Mouse (Mus musculus): Measurements from ENCODE around the gene Chml. TPM values are rescaled to one million over a fixed set of nuclear protein-coding genes. Genes with fewer than 3 reads are reported as not detected.

Gene Chml
- total RNA-seq, 1 experiment from 2014 or later: 11.2 TPM

DNA sequence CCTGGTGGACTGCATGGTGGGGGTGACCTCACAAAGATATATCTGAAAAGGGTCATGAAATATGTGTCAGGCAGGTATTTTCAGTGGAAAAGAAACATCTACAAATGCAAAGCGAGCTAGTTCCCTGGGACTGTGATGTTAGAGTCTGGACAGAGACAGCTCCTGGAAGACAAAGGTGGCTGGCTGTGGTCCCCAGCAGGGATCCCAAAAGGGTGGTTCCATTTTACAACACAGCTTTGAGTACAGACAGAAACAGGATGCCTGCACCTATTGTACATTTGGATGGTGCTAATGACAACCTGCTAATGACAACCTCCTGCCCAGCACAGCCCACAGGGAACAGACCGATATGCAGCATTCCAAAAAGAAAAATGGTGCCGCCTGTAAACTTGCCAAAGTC is 23.2 kb downstream of the Chml start:
- no peak for ATAC-seq (replicated peaks; ENCODE audit: insufficient number of reproducible peaks, low FRiP score, low TSS enrichment, poor library complexity, severe bottlenecking)

DNA sequence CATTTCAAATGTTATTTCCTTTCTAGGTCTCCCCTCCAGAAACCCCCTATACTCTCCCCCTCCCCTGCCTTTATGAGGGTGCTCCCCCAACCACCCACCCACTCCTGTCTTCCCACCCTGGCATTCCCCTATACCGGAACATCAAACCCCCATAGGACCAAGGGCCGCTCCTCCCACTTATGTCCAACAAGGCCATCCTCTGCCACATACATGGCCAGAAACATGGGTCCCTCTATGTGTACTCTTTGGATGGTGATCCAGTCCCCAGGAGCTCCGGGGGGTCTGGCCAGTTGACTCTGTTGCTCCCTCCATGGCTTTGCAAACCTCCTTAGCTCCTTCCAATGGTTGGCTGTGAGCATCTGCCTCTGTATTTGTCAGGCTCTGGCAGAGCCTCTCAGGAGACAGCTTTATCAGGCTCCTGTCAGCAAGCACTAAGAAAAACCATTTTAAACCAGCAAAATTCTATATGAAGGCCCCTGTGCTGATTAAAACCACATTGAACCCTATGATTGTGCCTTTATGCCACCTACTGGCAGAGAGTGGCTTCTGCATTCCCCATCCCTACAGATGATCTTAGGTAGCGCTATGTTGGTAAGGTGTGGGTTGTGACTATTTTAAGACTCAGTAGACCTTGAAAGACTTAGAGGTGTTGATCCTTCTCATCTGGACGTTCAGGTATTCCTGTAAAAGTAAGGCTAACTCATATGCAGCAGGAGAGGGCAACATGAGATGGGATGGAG is 23.9 kb downstream of the Chml start:
- peak; percentile 64; the same call in 1 of the 2 replicates for ATAC-seq (replicated peaks; ENCODE audit: insufficient number of reproducible peaks, low FRiP score, low TSS enrichment, poor library complexity, severe bottlenecking)

DNA sequence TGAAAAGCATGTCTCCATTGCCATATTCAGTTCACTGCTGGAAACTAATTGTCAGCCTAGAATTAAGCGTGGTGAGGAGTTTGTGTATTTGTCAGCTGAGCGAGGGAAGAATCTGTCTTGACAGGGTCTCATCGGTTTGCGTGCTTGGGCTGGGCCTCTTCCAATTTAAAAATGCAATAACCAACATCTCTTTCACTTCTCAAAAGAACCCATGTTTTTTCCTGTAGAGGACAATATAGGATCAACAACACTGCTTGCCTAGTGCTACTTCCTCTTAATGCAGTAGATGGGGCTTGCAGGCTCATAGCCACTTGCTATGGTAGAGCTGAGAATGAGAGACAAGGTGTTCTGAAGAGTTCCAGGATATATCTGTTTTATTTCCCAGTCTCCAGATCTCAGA is 32.8 kb downstream of the Chml start:
- ATAC-seq (replicated peaks; ENCODE audit: insufficient number of reproducible peaks, low FRiP score, low TSS enrichment, poor library complexity, severe bottlenecking): 0 out of 2 replicates have a peak, but pooled peaks have one; percentile 49

DNA sequence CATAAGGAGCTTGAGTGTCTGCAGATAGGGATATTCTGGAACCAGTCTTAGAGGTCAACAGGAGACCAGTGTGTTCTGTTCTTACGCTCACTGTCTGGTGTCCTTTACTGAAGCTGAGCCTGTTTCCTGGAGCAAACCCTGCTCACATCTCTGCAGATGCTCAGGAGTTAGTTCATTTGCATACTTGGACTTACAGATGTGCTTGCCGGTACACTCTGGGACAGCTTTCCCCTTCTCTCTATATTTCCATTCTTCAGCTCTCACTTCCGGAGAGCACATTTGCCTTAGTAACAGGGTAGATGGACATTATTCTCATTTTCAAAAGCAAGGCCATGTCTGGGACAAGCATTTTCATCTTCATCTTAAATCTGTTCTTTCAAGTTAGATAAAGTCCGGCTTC is 44.1 kb downstream of the Chml start:
- ATAC-seq (replicated peaks; ENCODE audit: insufficient number of reproducible peaks, low FRiP score, low TSS enrichment, poor library complexity, severe bottlenecking): no peak

DNA sequence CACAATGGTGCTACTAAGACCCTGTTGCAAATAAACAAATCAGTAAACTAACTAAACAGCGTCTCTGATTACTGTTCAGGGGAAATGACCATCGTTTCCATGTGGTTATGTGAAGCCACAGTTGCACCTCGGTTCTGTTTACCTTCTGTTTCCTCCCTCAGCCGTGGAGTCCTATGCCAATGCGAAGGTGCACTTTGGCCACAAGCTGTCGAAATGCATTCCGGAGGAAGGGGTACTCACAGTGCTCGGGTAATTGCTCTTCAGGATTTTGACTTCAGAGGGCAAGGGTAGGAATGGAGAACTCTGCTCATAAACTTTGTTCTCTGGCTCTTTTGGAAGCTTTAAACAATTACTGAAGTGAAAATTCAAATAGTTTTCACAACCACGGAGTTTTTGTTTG is 45.7 kb downstream of the Chml start:
- no peak for ATAC-seq (replicated peaks; ENCODE audit: insufficient number of reproducible peaks, low FRiP score, low TSS enrichment, poor library complexity, severe bottlenecking)

DNA sequence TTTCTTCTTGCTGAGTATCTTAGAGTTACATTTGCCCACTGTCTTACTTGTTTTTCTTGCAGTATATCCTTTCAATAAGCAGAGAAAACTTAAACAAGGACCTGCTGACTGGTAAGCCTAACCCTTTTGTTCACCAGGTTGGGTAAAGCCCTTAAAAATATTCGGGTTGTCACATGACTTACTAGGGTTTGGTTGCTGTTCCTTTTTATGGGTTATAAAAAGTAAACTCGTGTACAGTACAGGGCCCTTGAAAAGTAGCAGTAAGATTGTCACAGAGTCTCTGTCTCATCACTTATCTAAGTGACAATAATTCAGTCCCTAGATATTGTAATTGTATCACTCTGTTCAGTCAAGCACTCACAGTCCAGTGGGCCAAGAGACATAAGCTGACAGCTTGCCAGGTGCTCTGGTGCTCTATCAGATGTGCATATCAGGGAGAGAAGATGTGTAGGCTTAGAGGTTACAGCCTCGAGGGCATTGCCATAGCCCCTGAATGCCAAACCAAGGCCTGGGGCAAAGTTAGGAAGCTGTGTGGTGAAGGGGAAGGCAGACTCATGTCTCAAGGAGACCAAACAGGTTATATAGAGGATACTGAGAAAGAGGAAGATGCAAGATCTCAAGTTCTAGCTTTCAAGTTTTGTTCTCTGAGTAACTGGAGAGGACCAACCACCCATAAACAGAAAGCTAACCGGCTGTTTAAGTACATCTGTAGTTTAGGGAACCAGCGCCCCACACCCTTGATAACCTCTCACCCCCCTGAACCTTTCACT is 49.0 kb downstream of the Chml start:
- 0 out of 2 replicates have a peak, but pooled peaks have one; percentile 37 for ATAC-seq (replicated peaks; ENCODE audit: insufficient number of reproducible peaks, low FRiP score, low TSS enrichment, poor library complexity, severe bottlenecking)

DNA sequence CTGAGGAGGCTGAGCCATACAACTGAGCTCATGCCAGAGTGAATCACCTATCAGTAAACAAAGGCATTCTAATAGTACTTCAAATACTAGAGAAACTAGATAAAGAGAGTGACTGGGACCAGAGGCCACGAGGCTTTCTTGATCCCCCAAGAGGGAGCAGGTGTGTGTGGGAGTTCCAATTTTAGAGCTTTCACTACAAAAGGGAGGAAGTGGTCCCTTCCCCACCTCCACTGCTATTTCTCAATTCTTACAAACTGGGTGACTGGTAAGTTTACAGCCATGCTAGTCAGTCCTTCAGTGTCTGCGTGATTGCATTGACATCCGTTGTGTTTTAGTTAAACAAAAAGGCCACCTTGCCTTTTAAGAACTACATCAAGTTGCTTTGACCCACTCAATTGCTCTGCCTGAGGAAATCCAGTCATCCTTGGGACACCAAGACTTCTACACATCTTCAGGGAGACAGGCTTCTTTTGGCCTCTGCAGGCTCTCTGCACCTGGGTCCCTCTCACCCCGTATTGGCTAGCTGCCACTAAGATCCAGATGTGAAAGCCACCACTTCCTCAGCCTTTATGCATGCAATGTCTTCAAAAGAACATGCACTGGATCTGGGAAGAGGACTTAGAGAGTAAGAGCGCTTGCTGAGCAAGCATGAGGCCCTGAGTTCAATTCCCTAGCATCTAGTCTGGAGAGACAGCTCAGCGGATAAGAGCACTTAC is 52.1 kb downstream of the Chml start:
- no peak; the same call in 1 of the 2 replicates for ATAC-seq (replicated peaks; ENCODE audit: insufficient number of reproducible peaks, low FRiP score, low TSS enrichment, poor library complexity, severe bottlenecking)

DNA sequence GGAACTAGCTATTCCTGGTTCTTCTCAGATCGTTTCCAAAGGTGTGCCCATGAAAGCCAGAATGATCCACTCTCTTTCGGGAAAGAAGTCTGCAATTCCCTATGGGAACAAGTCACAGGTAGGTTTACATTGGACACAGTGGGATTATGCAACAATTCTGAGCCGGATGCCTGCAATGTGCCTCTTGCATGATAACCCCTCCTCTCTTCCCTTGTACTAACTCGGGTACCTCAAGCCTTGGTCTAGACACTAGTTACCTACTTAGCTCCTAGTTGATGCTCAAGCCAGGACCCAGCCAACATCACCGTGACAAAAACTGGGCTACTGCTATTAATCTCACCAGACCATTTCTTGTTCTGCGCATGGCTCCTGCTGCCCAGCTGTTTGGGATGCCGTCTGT is 53.6 kb downstream of the Chml start:
- no peak for ATAC-seq (replicated peaks; ENCODE audit: insufficient number of reproducible peaks, low FRiP score, low TSS enrichment, poor library complexity, severe bottlenecking)

DNA sequence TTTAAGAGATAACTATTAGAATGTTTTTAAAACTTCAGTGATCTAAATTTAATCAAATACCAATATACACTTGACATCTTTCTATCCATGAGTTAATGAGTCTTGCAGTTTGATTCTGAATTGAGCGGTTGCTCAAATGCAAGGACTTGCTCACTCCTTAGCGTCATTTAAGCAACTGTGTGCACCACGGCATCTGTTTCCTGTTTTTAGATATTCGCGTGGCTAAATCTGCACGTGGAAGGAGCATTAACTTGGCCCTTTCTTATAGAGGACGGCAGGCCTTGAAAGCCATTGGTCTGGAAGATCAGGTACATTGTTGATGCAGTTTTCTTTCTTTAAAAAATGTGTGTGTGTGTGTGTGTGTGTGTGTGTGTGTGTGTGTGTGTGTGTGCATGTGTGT is 55.0 kb downstream of the Chml start:
- 0 out of 2 replicates have a peak, but pooled peaks have one; percentile 33 for ATAC-seq (replicated peaks; ENCODE audit: insufficient number of reproducible peaks, low FRiP score, low TSS enrichment, poor library complexity, severe bottlenecking)

DNA sequence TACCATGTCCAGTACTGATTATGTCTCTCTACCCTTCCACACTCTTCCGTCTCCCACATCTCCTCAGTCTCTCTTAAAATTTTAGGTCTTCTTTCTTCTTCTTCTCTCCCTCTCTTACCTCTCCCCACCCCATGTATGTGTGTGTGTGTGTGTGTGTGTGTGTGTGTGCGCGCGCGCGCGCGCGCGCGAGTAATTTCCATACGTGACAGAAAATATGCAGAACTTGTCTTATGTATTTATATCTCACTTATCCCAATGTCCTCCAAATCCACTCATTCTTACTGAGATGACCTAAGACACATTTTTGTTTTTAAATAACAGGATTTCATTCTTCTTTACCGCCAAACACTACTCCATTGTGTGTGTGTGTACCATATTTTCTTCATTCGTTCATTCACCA is 60.2 kb downstream of the Chml start:
- ATAC-seq (replicated peaks; ENCODE audit: insufficient number of reproducible peaks, low FRiP score, low TSS enrichment, poor library complexity, severe bottlenecking): no peak

Other genes starting within 250 kb of the Chml start
- not detected in 3 replicates for gene Rgs7, start 200.4 kb downstream of the Chml start, total RNA-seq (2017)
- gene Kmo, start 72.5 kb downstream of the Chml start, total RNA-seq (2017): 7.5 to 16.0 TPM (median 10.7 TPM) in 3 replicates
- 35.9 to 46.8 TPM (median 37.1 TPM) in 3 replicates for gene Fh1, start 67.3 kb downstream of the Chml start, total RNA-seq (2017)
- 0.29 to 0.78 TPM in 2 of 3 replicates, not detected in the other for gene Opn3, start 125 bp downstream of the Chml start, total RNA-seq (2017)
- not detected in 3 replicates for gene Wdr64, start 5.7 kb upstream of the Chml start, total RNA-seq (2017)
- 1.1 to 5.4 TPM (median 1.3 TPM) in 3 replicates for gene Exo1, start 187.7 kb upstream of the Chml start, total RNA-seq (2017)
- gene Gm38100, start 227.4 kb upstream of the Chml start, total RNA-seq (2017): not detected in 3 replicates